Mouse (Mus musculus): Measurements from ENCODE around the gene Gsto2. TPM values are rescaled to one million over a fixed set of nuclear protein-coding genes. Genes with fewer than 3 reads are reported as not detected.

The Gsto2 gene
- 0.74 and 1.0 TPM in 2 replicates for polyA plus RNA-seq (2016; fragmentation: Nextera tagmentation; extraction: Ambion mirVana)

DNA sequence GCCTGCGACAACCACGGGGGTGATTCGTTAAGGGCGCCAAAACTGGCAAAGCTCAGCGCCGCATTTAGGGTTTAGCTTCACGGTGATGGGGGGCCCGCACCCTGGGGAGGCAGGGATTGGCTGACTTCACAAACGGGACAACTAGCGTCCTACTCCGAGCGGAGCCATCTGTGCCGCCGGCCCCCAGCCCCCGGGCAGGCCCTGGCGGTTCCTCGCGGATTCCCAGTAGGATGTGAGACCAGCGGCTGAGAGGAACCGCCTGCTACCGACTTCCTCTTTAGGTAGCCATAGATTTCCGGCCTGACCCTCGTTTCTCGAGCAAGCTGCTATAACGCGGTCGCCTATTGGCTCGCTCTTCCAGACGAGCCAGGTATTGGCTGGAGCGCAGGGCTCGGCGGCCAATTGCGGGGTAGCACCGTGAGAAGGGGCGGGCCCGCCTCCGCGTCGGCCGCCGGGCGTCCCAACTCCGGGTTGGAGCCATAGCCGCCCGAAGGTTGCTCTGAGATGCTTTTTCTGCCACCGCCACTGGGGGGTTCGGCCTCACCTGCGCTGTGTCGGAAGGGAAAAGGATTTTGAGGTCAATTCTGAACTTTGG lies at the start of gene Gsto2:
Gsto2 (plus strand) TSS at position 182 of the 595 bp plus-strand sequence.
- peak; percentile 98 for DNase-seq (ENCODE audit: low spot score)
- WGBS, result under 1% methylated on average over 49 of the region's 49 CpGs
- peaks cover 10% of the 10 kb centered on the region; the same call in 1 of the 2 replicates for H3K27me3 ChIP-seq (replicated peaks; ENCODE audit: low read depth, poor library complexity, severe bottlenecking)
- H3K4me1 ChIP-seq, result peaks cover 19% of the 10 kb centered on the region
- H3K36me3 ChIP-seq (replicated peaks), result peaks cover 41% of the 10 kb centered on the region
- no peaks in the 10 kb centered on the region for H3K9me3 ChIP-seq
- H3K27ac ChIP-seq (replicated peaks), result peak within 1 kb of the TSS; percentile 96
- H3K4me3 ChIP-seq, result peak within 1 kb of the TSS; percentile 81

DNA sequence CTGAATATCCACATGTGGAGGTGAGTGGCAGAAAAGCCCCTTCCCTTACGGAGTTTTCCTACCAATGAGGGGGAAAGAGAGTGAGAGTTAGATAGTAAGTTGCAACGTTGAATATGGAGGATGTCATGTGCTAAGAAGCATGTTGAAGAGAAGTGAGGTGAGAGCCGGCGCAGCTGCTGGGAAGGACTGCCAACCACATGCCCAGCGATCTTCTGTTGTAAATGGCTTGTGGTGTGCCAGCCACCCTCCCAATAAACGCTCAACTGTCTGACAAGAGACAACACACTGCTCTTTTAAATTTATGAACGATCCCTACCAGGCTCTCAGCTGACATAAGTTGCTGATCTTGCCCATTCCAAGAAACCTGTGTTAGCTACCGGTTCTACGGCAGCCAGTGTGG lies 47.6 kb upstream of the Gsto2 start:
- H3K27me3 ChIP-seq (replicated peaks; ENCODE audit: low read depth, poor library complexity, severe bottlenecking), result peaks cover 11% of the 10 kb centered on the region
- no peaks in the 10 kb centered on the region for H3K9me3 ChIP-seq
- H3K27ac ChIP-seq (replicated peaks), result no peak overlapping the region
- DNase-seq (ENCODE audit: low spot score), result no peak
- 87% methylated on average over 9 of the region's 9 CpGs for WGBS
- peaks cover 20% of the 10 kb centered on the region for H3K4me1 ChIP-seq
- no peak overlapping the region for H3K4me3 ChIP-seq
- no peaks in the 10 kb centered on the region for H3K36me3 ChIP-seq (replicated peaks)

DNA sequence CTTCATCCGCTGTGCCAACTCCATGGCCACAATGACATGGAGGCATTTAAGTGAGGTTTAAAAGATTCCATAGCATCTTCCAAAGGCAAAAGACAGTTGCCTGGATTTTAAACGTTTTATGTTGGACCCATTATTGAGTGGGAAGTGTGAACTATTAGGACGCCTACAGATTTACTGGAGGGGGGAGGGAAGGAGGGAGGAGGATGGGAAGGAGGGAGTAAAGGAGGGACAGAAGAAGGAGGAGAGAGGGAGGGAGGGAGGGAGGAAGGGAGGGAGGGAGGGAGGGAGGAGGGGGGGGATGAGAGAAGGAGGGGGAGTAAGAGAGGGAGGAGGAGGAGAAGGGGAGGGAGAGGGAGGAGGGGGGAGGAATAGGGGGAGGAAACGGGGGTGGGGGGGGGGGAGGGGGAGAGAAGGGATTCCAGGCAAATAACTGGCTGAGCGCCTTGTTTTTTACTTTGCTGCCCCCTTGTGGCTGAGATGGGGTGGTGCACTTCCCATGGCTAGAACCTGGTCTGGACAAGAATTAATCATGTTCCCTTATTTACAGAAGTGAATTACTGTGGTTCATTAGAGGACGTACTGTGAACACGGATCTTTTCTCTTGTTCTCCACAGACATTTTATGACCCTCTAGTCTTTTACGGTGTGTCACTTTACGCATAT lies 44.4 kb upstream of the Gsto2 start:
- no peaks in the 10 kb centered on the region for H3K9me3 ChIP-seq
- H3K36me3 ChIP-seq (replicated peaks), result no peaks in the 10 kb centered on the region
- 26% methylated on average over 8 of the region's 9 CpGs for WGBS
- peak; percentile 80 for DNase-seq (ENCODE audit: low spot score)
- peaks cover 20% of the 10 kb centered on the region for H3K4me1 ChIP-seq
- H3K4me3 ChIP-seq, result no peak overlapping the region
- peaks cover 18% of the 10 kb centered on the region for H3K27me3 ChIP-seq (replicated peaks; ENCODE audit: low read depth, poor library complexity, severe bottlenecking)
- H3K27ac ChIP-seq (replicated peaks), result 0 out of 2 replicates have a peak overlapping the region, but pooled peaks have one; percentile 10

DNA sequence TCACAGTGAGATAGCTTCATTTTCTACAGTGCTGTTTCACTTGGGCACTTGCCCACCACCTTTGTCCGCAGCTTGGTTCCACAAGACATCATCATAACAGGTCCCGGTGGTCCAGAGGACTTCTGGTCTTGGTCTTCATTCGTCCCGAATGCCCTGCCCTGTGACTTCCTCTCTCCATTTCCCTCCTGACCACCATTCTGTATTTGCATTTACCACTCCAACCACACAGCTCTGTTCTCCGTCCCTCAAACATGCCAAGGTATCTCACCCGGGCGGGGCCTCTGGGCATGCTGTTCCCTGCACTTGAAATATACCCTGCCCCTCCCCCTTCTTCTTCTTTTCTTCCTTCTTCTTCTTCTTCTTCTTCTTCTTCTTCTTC lies 43.9 kb upstream of the Gsto2 start:
- Histone ChIP-seq H3K27me3 (replicated peaks; ENCODE audit: low read depth, poor library complexity, severe bottlenecking) (peaks cover 18% of the 10 kb centered on the region), H3K4me1 (peaks cover 20% of the 10 kb centered on the region), H3K9me3 (no peaks in the 10 kb centered on the region), H3K27ac (replicated peaks) (no peak overlapping the region), H3K36me3 (replicated peaks) (no peaks in the 10 kb centered on the region), H3K4me3 (no peak overlapping the region)
- 66% methylated on average over 7 of the region's 7 CpGs for WGBS
- DNase-seq (ENCODE audit: low spot score), result no peak

DNA sequence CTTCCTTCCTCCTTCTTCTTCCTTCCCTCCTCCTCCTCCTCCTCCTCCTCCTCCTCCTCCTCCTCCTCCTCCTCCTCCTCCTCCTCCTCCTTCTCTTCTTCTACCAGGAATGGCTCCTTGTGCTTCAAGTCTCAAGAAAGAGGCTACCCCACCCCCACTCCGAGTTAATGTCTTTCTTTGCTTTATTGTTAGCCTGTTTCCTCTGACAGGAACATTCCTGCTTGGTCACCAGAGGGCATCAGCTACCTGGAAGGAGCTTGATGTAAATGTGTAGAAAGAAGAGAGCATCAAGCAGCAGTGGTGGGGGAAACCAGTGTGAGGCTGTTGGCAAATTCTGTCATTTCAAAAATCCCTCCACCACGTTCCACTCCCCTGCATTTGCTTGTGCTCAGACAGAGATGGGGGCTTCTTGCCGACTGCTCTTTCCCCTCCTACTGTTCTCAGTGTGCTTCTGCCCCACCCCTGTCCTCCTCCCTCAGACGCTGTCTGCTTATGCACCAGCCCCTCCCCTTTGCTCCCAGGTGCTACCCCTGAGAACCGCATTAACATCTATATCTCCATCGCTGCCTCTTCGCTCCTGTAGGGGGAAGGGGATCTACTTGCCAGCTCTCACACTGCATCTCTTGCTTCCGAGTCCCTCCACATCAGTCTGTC lies 43.1 kb upstream of the Gsto2 start:
- H3K9me3 ChIP-seq, result no peaks in the 10 kb centered on the region
- 18% methylated on average over 8 of the region's 8 CpGs for WGBS
- peaks cover 20% of the 10 kb centered on the region for H3K4me1 ChIP-seq
- no peak overlapping the region for H3K4me3 ChIP-seq
- no peak for DNase-seq (ENCODE audit: low spot score)
- H3K36me3 ChIP-seq (replicated peaks), result no peaks in the 10 kb centered on the region
- peaks cover 18% of the 10 kb centered on the region for H3K27me3 ChIP-seq (replicated peaks; ENCODE audit: low read depth, poor library complexity, severe bottlenecking)
- no peak overlapping the region for H3K27ac ChIP-seq (replicated peaks)

DNA sequence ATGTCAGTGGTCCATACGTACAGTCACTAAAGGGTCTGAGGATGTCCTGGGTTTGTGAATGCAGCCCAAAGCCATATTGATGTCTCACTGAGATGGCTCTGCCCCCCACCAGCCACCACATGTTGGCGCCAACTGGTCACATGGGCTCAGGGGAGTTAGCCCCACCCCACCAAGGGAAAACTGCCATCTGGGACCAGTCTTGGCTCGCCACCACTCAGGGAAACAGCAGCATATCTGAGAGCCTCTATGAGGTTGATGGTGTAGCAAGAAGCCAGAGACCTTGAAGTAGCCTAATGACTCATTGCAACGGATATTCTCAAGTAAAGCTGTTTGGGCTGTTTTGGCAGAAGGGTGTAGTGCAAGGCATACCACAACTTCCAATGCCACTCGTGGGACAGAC lies 41.3 kb upstream of the Gsto2 start:
- Histone ChIP-seq H3K4me1 (peaks cover 20% of the 10 kb centered on the region), H3K4me3 (no peak overlapping the region), H3K27ac (replicated peaks) (no peak overlapping the region), H3K27me3 (replicated peaks; ENCODE audit: low read depth, poor library complexity, severe bottlenecking) (peaks cover 18% of the 10 kb centered on the region), H3K36me3 (replicated peaks) (no peaks in the 10 kb centered on the region), H3K9me3 (no peaks in the 10 kb centered on the region)
- 83% methylated on average over 5 of the region's 5 CpGs for WGBS
- DNase-seq (ENCODE audit: low spot score), result no peak

DNA sequence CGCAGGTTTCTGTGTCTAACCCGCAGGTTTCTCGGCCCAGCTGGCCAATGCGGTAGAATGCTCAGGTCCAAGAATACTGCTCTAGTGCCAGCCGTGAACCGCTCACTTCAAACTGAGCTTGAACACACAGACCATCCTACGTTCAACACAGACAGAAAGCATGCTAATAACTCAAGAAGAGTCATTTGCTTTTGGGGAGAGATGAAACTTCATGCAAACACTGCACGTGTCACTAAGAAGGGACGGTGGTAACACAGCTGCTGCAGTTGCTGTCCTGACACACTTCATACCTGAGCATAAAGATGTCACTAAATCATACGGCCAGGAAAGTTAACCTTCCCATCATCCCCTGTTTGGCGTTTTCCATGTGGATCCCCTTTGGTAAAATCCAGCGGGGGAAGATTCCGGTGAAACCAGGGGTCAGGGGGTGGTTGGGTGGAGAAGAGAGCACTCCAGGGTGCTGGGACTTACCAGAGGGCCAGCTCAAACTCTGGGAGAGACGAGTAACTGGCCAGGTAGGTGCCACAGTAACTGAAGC lies 35.4 kb upstream of the Gsto2 start:
- Histone ChIP-seq H3K36me3 (replicated peaks) (no peaks in the 10 kb centered on the region), H3K9me3 (no peaks in the 10 kb centered on the region), H3K4me1 (no peaks in the 10 kb centered on the region), H3K27ac (replicated peaks) (no peak overlapping the region), H3K27me3 (replicated peaks; ENCODE audit: low read depth, poor library complexity, severe bottlenecking) (no peaks in the 10 kb centered on the region), H3K4me3 (no peak overlapping the region)
- no peak for DNase-seq (ENCODE audit: low spot score)
- WGBS, result 85% methylated on average over 14 of the region's 14 CpGs

DNA sequence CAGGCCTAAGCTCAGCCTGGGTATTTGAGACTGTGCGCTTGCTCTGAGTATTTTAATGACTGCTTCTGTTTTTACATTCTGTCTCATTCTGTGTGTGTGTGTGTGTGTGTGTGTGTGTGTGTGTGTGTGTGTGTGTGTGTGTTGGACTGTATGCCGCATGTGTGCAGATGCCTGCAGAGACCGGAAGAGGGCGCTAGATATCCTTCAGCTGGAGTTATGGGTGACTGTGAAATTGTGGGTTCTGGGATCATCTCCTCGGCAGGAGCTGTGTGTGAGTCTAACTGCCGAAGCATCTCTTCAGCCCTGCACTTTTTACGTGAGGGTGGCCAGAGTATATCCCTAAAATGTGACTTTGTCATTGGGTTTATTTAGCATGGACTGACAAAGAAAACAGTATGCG lies 34.2 kb upstream of the Gsto2 start:
- WGBS, result 95% methylated on average over 8 of the region's 8 CpGs
- no peak for DNase-seq (ENCODE audit: low spot score)
- H3K27ac ChIP-seq (replicated peaks), result no peak overlapping the region
- H3K27me3 ChIP-seq (replicated peaks; ENCODE audit: low read depth, poor library complexity, severe bottlenecking), result peaks cover 8% of the 10 kb centered on the region
- H3K9me3 ChIP-seq, result no peaks in the 10 kb centered on the region
- H3K4me3 ChIP-seq, result no peak overlapping the region
- H3K36me3 ChIP-seq (replicated peaks), result no peaks in the 10 kb centered on the region
- H3K4me1 ChIP-seq, result no peaks in the 10 kb centered on the region

DNA sequence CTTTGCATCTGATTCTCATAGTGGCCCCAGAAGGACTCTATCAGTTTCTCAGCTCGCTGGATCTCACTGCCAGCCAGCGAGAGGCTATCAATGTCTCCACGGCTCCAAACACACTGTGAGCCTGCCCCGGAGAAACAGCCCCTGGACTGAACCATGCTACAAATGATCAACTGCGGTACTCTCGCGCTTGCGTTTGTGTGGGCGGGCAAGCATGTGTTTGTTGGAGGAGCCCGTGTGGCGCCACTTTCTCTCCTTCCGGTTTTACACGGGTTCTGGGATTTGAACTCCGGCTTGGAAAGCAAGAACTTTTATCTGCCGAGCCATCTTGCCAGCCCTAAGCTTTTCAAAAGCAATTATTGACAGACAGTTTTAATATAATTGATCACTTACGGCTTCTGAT lies 33.0 kb upstream of the Gsto2 start:
- H3K36me3 ChIP-seq (replicated peaks), result no peaks in the 10 kb centered on the region
- H3K27me3 ChIP-seq (replicated peaks; ENCODE audit: low read depth, poor library complexity, severe bottlenecking), result peaks cover 20% of the 10 kb centered on the region
- WGBS, result 85% methylated on average over 16 of the region's 16 CpGs
- H3K4me1 ChIP-seq, result peaks cover 7% of the 10 kb centered on the region
- H3K4me3 ChIP-seq, result no peak overlapping the region
- H3K27ac ChIP-seq (replicated peaks), result no peak overlapping the region
- no peak for DNase-seq (ENCODE audit: low spot score)
- no peaks in the 10 kb centered on the region for H3K9me3 ChIP-seq

DNA sequence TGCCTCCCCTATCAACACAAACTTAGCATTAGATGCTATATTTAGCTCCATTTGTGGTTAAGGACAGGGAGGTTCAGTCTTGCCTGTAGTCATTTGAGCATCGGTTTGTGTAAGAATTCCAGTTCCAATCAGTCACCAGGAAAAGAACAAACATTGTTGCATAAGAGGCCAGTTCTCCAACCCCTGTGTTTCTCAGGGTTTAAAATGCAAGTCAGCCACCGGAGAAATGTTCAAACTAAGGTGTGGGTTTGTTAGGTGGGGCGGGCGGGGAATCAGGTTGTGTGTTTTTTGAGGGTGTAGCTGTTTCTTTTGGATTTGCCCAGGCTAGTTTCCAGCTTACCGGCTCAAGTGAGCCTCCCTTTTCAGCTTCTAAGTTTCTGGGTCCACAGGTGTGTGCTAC lies 30.7 kb upstream of the Gsto2 start:
- Histone ChIP-seq H3K27me3 (replicated peaks; ENCODE audit: low read depth, poor library complexity, severe bottlenecking) (peaks cover 35% of the 10 kb centered on the region), H3K4me1 (peaks cover 11% of the 10 kb centered on the region), H3K9me3 (no peaks in the 10 kb centered on the region), H3K27ac (replicated peaks) (no peak overlapping the region), H3K4me3 (no peak overlapping the region), H3K36me3 (replicated peaks) (no peaks in the 10 kb centered on the region)
- WGBS, result 93% methylated on average over 5 of the region's 5 CpGs
- no peak for DNase-seq (ENCODE audit: low spot score)

DNA sequence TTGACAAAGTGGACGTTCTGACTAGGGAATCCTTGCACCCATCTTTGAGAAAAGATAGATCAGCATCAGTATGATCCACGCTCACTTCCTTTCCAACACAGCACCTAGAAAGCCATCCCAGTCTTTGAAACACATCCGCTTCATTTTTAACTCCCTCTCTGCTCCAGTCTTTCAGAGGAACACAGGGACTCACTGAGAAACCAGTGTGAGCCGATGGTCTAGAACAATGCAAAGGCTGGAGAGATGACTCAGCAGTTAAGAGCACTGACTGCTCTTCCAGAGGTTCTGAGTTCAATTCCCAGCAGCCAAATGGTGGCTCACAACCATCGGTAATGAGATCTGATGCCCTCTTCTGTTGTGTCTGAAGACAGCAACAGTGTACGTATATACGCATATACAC lies 29.6 kb upstream of the Gsto2 start:
- H3K4me1 ChIP-seq, result peaks cover 11% of the 10 kb centered on the region
- peaks cover 35% of the 10 kb centered on the region for H3K27me3 ChIP-seq (replicated peaks; ENCODE audit: low read depth, poor library complexity, severe bottlenecking)
- 91% methylated on average over 7 of the region's 7 CpGs for WGBS
- no peak overlapping the region for H3K27ac ChIP-seq (replicated peaks)
- H3K36me3 ChIP-seq (replicated peaks), result no peaks in the 10 kb centered on the region
- H3K9me3 ChIP-seq, result no peaks in the 10 kb centered on the region
- no peak overlapping the region for H3K4me3 ChIP-seq
- DNase-seq (ENCODE audit: low spot score), result no peak

DNA sequence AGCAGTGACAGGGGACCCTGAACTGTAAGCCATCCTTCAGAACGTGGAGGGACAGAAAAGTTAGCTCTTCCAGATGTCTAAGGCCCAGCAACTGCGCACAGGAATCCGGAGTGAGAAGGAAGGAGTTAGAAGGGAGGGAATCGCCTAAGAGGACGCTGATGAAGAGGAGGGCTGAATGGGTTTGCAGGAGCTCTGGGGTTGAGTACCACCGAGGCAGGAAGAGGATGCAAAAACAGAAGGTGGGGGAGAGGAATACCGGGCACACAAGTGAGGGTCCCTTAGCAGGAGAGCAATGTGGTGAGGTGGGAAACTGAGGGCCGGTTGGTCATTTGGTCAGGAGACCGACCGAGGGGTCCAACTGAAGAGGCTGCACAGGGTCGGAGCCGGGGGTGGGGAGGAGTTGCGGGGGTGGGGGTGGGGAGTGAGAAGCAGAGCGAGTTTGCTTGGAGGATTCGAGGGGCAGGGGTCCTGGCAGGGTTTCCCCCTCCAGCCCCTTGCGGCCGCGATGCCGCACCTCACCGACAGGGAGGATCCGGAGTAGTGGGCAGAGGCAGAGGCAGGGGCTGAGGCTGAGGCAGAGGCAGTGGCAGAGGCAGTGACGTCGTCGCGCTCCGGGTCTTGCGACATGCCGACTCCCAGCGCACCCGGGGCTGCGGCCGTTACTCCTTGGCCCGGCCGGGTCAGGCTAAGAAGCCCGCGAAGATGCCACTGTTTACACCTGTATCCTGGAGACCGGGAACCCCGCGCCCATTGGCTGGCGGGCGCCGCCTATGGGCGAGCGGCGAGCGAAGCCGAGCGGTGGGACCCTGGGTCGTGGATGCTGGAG lies 28.4 kb upstream of the Gsto2 start:
- Histone ChIP-seq H3K27ac (replicated peaks) (peak overlapping the region; percentile 55), H3K4me1 (peaks cover 11% of the 10 kb centered on the region), H3K27me3 (replicated peaks; ENCODE audit: low read depth, poor library complexity, severe bottlenecking) (peaks cover 35% of the 10 kb centered on the region), H3K9me3 (no peaks in the 10 kb centered on the region), H3K4me3 (peak overlapping the region; percentile 63), H3K36me3 (replicated peaks) (no peaks in the 10 kb centered on the region)
- 2% methylated on average over 49 of the region's 49 CpGs for WGBS
- peak; percentile 92 for DNase-seq (ENCODE audit: low spot score)
